Mouse (Mus musculus) left cerebral cortex, adult 18-20 months (tissue): Measurements from ENCODE around the gene Tas2r110. TPM values are rescaled to one million over a fixed set of nuclear protein-coding genes. Genes with fewer than 3 reads are reported as not detected.

Experiments
- DNase-seq, 2 experiments: peaks; one replicate each; pipeline ENCODE4 v3.0.0; 2021 to 2022; ENCODE audit warnings: low spot score in 2 of 2, mixed read lengths in 1 of 2
- long read RNA-seq, 2 experiments: library from polyadenylated mRNA; stranded (forward); transcript quantifications; one replicate each; pipeline ENCODE4 v2.0.0; 2021
- total RNA-seq, 2 experiments: library from RNA; stranded (reverse); gene quantifications; 2 replicates each; pipeline ENCODE4 v1.2.3; 2021

Tas2r110 gene
- not detected for total RNA-seq
- long read RNA-seq, experiment 1 = 0 reads
- long read RNA-seq, experiment 2 = 0 reads

DNA sequence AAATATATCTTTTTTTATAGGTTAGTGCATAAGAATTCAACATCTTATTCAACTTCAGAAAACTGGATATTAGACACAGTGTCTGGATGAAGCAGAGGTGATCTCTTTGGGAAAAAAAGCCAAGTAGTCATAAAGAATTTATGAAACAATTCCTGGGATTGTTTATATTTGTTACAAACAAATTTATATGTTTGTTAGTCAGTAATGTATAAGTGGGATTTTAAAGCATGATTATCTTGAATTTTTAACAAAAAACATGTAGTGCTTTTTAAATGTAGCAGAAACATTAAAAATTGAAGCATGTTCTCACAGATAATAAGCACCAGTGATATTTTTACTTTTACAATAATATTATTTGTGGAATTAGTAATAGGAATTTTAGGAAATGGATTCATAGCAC lies at the start of gene Tas2r110:
TSS of gene Tas2r110 (plus strand) at position 301 of the 400 bp plus-strand sequence.
- no peak for DNase-seq

DNA sequence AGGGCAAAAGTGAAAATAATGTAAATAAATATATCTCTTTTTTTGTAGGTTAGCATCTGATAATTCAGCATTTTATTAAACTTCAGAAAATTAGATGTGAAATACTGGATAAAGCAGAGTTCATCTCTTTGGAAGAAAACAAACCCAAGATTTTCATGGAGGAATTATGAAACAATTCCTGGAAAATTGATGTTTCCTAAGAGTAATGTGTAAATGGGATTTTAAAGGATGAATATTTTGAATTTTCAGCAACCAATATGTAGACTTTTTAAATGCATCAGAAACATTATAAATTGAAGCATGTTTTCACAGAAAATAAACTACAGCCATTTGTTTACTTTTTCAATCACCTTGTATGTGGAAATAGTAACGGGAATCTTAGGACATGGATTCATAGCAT lies 21.0 kb upstream of the Tas2r110 start, which contains the start of gene Tas2r123:
TSS of gene Tas2r123 (plus strand) at position 301 of the 400 bp plus-strand sequence.
- no peak for DNase-seq

DNA sequence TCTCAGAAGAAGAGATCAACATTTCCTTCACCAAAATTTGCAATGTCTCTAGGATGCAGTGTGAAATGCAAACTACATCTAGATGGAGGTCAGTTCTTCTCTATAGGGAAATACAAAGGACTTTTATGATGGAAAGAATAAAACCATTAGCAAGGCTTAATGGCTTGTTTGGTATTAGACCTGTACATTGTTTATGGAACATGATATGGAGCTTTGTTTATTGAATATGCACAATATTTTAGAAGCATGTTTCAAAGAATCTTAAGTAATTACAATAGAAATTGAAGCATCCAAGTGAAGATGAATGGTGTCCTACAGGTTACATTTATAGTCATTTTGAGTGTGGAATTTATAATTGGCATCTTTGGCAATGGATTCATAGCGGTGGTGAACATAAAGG lies 12.7 kb upstream of the Tas2r110 start, which contains the start of gene Tas2r116:
TSS of gene Tas2r116 (plus strand) at position 301 of the 400 bp plus-strand sequence.
- no peak for DNase-seq

DNA sequence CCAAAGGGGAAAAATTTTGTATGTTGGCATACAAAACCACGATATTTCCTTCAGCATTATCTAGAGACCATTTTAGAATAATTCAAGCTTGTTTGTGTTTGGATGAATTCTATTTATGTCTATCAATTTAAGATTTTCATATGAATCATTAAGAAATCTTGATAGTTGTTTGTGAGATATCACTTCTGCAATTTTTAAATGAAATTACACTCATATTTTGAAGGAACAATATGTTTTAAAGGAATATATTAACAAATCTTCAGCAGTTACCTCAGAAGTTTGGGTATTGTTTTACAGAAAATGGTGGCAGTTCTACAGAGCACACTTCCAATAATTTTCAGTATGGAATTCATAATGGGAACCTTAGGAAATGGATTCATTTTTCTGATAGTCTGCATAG lies 24.9 kb downstream of the Tas2r110 start, which contains the start of gene Tas2r113:
TSS of gene Tas2r113 (plus strand) at position 301 of the 400 bp plus-strand sequence.
- DNase-seq = no peak

DNA sequence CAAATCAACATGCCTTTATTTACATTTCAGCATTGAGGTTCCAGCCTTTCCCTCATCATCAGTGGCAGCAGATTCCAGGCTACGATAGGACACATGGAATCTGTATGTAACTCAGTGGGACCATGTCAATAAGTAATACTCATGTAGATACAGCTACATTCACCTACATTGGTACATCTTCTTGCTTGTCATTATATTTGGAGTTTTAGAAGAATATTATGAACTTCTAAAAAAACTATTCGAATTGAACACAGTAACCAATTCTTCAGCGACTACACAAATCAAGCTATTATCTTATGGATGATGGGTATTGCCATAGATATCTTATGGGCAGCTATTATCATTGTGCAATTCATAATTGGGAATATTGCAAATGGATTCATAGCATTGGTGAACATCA lies 41.5 kb downstream of the Tas2r110 start, which contains the start of gene Tas2r125:
TSS of gene Tas2r125 (plus strand) at position 301 of the 400 bp plus-strand sequence.
- no peak for DNase-seq

Other genes with a start within 250 kb of the Tas2r110 start
- not detected for gene A630073D07Rik, start 216.5 kb upstream of the Tas2r110 start, total RNA-seq
- not detected for gene Tas2r120, start 211.1 kb upstream of the Tas2r110 start, total RNA-seq
- not detected for gene Tas2r121, start 167.0 kb upstream of the Tas2r110 start, total RNA-seq
- gene Tas2r122, start 156.1 kb upstream of the Tas2r110 start, total RNA-seq = not detected
- not detected for gene Tas2r115, start 130.0 kb upstream of the Tas2r110 start, total RNA-seq
- gene Tas2r124, start 113.3 kb upstream of the Tas2r110 start, total RNA-seq = not detected
- gene Tas2r102, start 105.9 kb upstream of the Tas2r110 start, total RNA-seq = not detected
- not detected for gene Tas2r136, start 89.8 kb upstream of the Tas2r110 start, total RNA-seq
- not detected for gene Tas2r117, start 65.2 kb upstream of the Tas2r110 start, total RNA-seq
- gene Tas2r123, start 20.9 kb upstream of the Tas2r110 start, total RNA-seq = not detected
- gene Tas2r116, start 12.6 kb upstream of the Tas2r110 start, total RNA-seq = not detected
- not detected for gene Tas2r113, start 25.0 kb downstream of the Tas2r110 start, total RNA-seq
- not detected for gene Tas2r125, start 41.6 kb downstream of the Tas2r110 start, total RNA-seq
- gene Tas2r129, start 83.1 kb downstream of the Tas2r110 start, total RNA-seq = not detected
- gene Tas2r131, start 89.9 kb downstream of the Tas2r110 start, total RNA-seq = not detected
- not detected for gene Tas2r109, start 113.0 kb downstream of the Tas2r110 start, total RNA-seq
- gene Tas2r103, start 169.1 kb downstream of the Tas2r110 start, total RNA-seq = not detected
- gene Tas2r140, start 187.8 kb downstream of the Tas2r110 start, total RNA-seq = not detected
- 100 to 1,000 TPM; 118 to 123 TPM for gene Smim10l1, start 236.9 kb downstream of the Tas2r110 start, total RNA-seq